Mouse (Mus musculus) kidney, postnatal 0 days (tissue): ENCODE data around the gene Sox5. TPM values are rescaled to one million over a fixed set of nuclear protein-coding genes. Genes with fewer than 3 reads are reported as not detected.

Source experiments
- ATAC-seq: fragments of 200-750 bp; cut with Nextera tagmentation; replicated peaks from 2 replicates; pipeline ENCODE4 v1.8.0; 2017; ENCODE audit warnings: low read depth, moderate number of reproducible peaks, moderate TSS enrichment, moderate library complexity; ENCODE audit not compliant: low FRiP score
- DNase-seq: peaks from one replicate; pipeline ENCODE4 v3.0.0-alpha.2; 2016; ENCODE audit warnings: low spot score
- H3K27ac ChIP-seq: fragments of 300-500 bp; sonication (generic); 2 replicates; pipeline ENCODE4 v1.5.1; 2014; ENCODE audit warnings: mild to moderate bottlenecking
- H3K27me3 ChIP-seq: fragments of 300-500 bp; sonication (generic); 2 replicates; pipeline ENCODE4 v1.6.1; 2014; ENCODE audit warnings: low read length, mixed read lengths; ENCODE audit not compliant: insufficient read depth
- H3K36me3 ChIP-seq: fragments of 300-500 bp; sonication (generic); 2 replicates; pipeline ENCODE4 v1.6.1; 2014; ENCODE audit warnings: low read length, mixed read lengths; ENCODE audit not compliant: insufficient read depth
- H3K4me1 ChIP-seq: fragments of 300-500 bp; sonication (generic); replicated peaks from 2 replicates; pipeline ENCODE4 v1.6.1; 2014; ENCODE audit warnings: antibody characterized with exemption, low read length, mixed read lengths; ENCODE audit not compliant: insufficient read depth
- H3K4me2 ChIP-seq: fragments of 300-500 bp; sonication (generic); 2 replicates; pipeline ENCODE4 v1.6.1; 2014; ENCODE audit warnings: mild to moderate bottlenecking, low read length, moderate library complexity, mixed read lengths
- H3K4me3 ChIP-seq: fragments of 300-500 bp; sonication (generic); replicated peaks from 2 replicates; pipeline ENCODE4 v1.5.1; 2014; ENCODE audit warnings: low read depth, low read length
- H3K9ac ChIP-seq: fragments of 300-500 bp; sonication (generic); 2 replicates; pipeline ENCODE4 v1.6.1; 2014; ENCODE audit warnings: low read depth, low read length
- H3K9me3 ChIP-seq: fragments of 300-500 bp; sonication (generic); replicated peaks from 2 replicates; pipeline ENCODE4 v1.6.1; 2016; ENCODE audit warnings: low read length, inconsistent platforms, mixed read lengths
- CTCF ChIP-seq: IDR thresholded peaks from 2 replicates; pipeline ENCODE4 v1.5.1; 2016; ENCODE audit warnings: antibody characterized with exemption, low read depth, mild to moderate bottlenecking, moderate library complexity
- WGBS: fragments of 180-500 bp; shearing (Covaris S2); extraction: QIAGEN DNeasy Blood & Tissue Kit; methylation state at CpG from one replicate; pipeline ENCODE4 v1.1.7; 2014; 5-methylcytosine and 5-hydroxymethylcytosine counted together
- polyA plus RNA-seq: library from polyadenylated mRNA; unstranded; fragments of >200 nt; fragmentation: Nextera tagmentation; extraction: Ambion mirVana; gene quantifications from 2 replicates; pipeline ENCODE4 v1.2.1, GENCODE M21; 2015

Sox5 gene
- polyA plus RNA-seq, 1 experiment from 2014 or later = 6.1 TPM

DNA sequence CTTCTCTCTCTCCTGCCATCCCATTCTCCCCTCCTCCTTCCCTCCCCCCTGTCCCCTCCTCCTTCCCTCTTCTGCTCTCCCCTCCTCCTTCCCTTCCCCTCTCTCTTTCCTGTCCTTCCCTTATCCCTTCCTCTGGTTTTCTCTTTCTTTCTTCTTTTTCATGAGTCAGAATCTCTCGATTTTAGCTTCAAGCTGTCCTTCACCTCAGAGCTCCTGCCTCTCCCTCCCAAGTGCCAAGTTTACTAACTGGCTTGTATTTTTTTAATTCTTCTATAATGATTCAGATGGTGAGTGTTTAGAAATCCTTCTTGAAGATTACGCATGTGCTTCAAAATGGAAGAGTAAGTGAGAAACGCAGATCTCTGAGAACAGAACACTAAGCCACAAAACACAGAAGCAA, 135.4 kb downstream of the Sox5 start:
- Histone ChIP-seq H3K36me3 (no peaks in the 10 kb centered on the region), H3K9ac (no peak overlapping the region), H3K27me3 (no peaks in the 10 kb centered on the region), H3K27ac (no peak overlapping the region), H3K4me3 (no peak overlapping the region), H3K4me2 (no peak overlapping the region), H3K4me1 (peaks cover 3% of the 10 kb centered on the region; the same call in 1 of the 2 replicates), H3K9me3 (no peaks in the 10 kb centered on the region)
- ATAC-seq (no peak), DNase-seq (no peak)
- TF ChIP-seq CTCF = no peak
- 91% methylated on average over 3 of the region's 3 CpGs for WGBS

DNA sequence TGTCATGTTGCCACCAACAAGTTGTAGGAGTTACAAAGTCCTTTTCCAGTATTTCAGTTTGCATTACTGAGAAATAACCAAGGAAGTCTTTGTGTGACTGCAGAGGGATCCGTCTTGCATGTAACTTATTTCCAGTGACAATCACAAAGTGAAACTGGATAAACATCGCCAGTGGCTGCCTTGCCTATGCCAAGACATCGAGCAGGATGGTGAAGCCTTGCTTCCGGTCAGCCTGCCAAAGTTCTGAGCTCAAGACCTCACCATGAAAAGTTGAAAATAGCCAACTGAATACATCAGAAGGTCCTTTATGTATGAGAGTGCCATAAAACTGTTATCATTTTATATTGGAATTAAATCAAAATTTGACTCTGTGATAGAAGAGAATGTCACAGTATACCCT, 136.0 kb downstream of the Sox5 start:
- H3K27ac ChIP-seq = no peak overlapping the region
- no peak for TF ChIP-seq CTCF
- DNase-seq = no peak

DNA sequence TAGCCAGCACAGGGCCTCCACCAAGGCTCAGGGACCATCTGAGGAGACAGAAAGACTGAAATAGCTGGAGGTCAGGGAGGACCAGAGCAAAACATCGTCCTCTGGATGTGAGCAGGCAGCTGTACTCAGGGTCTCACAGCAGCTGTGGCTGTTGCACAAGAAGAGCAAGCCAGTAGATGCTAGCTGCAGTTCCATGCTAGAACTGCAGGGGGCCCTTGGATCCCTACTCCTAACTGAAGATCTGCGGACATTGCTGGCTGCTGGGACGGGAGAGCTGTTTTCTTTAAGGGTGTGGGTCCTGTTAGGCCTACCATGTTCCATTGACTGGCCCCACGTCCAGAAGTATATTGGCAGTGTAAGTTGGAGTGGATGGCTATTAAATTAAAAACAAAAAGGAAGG, 137.1 kb downstream of the Sox5 start:
- peak; percentile 69 for TF ChIP-seq CTCF
- no peak overlapping the region for H3K4me2 ChIP-seq
- DNase-seq (peak; percentile 52), ATAC-seq (no peak)
- no peak overlapping the region for H3K27ac ChIP-seq
- 66% methylated on average over 4 of the region's 4 CpGs for WGBS
- no peaks in the 10 kb centered on the region for H3K36me3 ChIP-seq
- H3K27me3 ChIP-seq = no peaks in the 10 kb centered on the region
- no peak overlapping the region for H3K4me3 ChIP-seq
- H3K9ac ChIP-seq = no peak overlapping the region
- H3K4me1 ChIP-seq = peaks cover 3% of the 10 kb centered on the region; the same call in 1 of the 2 replicates
- H3K9me3 ChIP-seq = no peaks in the 10 kb centered on the region

More for the DNA sequence above, 136.0 kb downstream of the Sox5 start:
- Histone ChIP-seq H3K4me3 (no peak overlapping the region), H3K36me3 (no peaks in the 10 kb centered on the region), H3K4me2 (no peak overlapping the region), H3K27me3 (no peaks in the 10 kb centered on the region), H3K4me1 (peaks cover 3% of the 10 kb centered on the region; the same call in 1 of the 2 replicates), H3K9ac (no peak overlapping the region), H3K9me3 (no peaks in the 10 kb centered on the region)
- 82% methylated on average over 4 of the region's 4 CpGs for WGBS
- ATAC-seq = no peak

DNA sequence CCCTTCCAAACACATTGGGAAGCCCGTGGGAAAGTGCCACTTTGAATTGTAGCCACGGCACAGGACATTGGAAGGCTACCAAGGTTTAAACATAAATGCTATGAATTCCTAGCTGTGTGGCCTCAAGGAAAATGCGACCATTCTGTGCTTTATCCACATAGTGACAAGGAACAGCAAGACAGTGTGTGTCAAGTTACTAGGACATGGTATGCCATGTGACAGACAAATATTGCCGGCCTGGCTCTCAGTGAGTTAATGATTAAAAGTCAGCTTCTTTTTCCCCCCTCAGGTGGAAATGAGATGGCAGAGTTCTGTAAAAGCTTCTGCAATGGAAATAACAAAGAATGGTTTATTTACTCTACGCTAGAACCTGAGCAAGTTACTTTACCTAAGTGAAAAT, 138.2 kb downstream of the Sox5 start:
- Histone ChIP-seq H3K4me1 (no peaks in the 10 kb centered on the region; the same call in 1 of the 2 replicates), H3K27me3 (no peaks in the 10 kb centered on the region), H3K4me3 (no peak overlapping the region), H3K9me3 (no peaks in the 10 kb centered on the region), H3K36me3 (no peaks in the 10 kb centered on the region), H3K27ac (no peak overlapping the region), H3K4me2 (no peak overlapping the region), H3K9ac (no peak overlapping the region)
- DNase-seq (no peak), ATAC-seq (no peak)
- TF ChIP-seq CTCF = no peak
- WGBS = 62% methylated on average over 5 of the region's 5 CpGs

DNA sequence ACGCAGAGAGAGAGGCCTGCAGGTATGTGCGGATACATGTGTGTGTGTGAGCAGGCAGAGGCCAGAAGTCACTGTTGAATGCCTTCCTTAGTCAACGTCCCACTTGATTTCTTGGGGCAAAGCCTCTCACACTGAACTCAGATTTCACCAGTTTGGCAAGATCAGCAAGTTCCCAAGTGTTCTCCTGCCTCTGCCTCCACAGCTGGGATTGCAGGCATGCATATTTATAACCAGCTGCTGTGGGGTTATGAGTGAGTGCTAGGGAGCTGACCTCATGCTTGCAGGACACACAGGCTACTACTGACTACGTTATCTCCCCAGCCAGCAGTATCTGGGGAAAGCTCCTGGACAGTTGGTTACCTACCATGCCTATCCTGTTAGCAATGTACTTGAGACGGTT, 139.9 kb downstream of the Sox5 start:
- H3K27ac ChIP-seq = no peak overlapping the region
- no peak for ATAC-seq
- 60% methylated on average over 5 of the region's 5 CpGs for WGBS
- no peaks in the 10 kb centered on the region for H3K9me3 ChIP-seq
- H3K4me1 ChIP-seq = no peaks in the 10 kb centered on the region; the same call in 1 of the 2 replicates
- no peak overlapping the region for H3K4me3 ChIP-seq
- H3K9ac ChIP-seq = no peak overlapping the region
- no peaks in the 10 kb centered on the region for H3K36me3 ChIP-seq
- H3K4me2 ChIP-seq = no peak overlapping the region
- TF ChIP-seq CTCF = no peak
- H3K27me3 ChIP-seq = no peaks in the 10 kb centered on the region
- DNase-seq = no peak

DNA sequence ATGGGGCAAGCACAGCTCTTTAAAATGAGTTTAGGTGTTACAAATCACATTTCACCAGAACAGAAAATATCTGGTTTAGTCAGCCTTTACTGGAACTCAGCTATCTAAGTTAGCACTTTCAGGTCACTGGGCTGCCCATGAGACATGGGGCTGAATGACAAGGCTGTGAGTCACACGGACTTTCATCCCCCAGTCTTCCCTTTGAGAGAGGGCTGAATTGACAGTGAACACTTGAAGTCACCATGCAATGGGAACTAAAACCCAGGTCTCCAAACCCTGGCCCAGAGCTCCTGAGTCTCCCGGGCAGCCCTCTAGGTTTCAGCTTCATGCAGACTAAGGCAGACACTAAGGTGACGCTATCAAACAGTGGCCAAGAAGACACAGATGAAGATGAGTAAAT, 141.2 kb downstream of the Sox5 start:
- H3K4me1 ChIP-seq = no peaks in the 10 kb centered on the region; the same call in 1 of the 2 replicates
- H3K4me3 ChIP-seq = no peak overlapping the region
- TF ChIP-seq CTCF = no peak
- no peak for DNase-seq
- H3K36me3 ChIP-seq = no peaks in the 10 kb centered on the region
- no peaks in the 10 kb centered on the region for H3K9me3 ChIP-seq
- no peak overlapping the region for H3K4me2 ChIP-seq
- H3K27ac ChIP-seq = no peak overlapping the region
- H3K27me3 ChIP-seq = no peaks in the 10 kb centered on the region
- ATAC-seq = no peak
- H3K9ac ChIP-seq = no peak overlapping the region
- WGBS = 84% methylated on average over 3 of the region's 3 CpGs

DNA sequence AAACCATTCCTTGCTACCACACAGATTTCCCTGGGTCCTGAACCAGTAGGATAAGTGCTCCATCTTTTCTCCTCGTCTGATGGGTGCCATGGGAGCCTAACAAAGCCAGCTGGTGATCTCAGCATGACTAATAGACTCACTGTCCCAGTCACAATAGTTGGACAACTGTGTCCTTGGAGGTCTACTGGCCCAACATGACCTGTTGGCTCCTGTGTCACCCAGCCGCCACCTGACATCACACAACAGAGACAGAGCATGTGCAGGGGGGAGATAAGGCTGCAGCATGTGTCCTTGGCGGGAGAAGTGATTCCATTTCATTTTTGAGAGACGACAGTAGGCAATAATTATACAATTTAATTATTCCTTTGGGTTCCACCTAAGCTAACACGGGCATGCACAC, 143.2 kb downstream of the Sox5 start:
- Histone ChIP-seq H3K4me1 (no peaks in the 10 kb centered on the region; the same call in 1 of the 2 replicates), H3K9ac (no peak overlapping the region), H3K27ac (no peak overlapping the region), H3K4me2 (no peak overlapping the region), H3K36me3 (no peaks in the 10 kb centered on the region), H3K4me3 (no peak overlapping the region), H3K27me3 (no peaks in the 10 kb centered on the region), H3K9me3 (no peaks in the 10 kb centered on the region)
- ATAC-seq = no peak
- no peak for DNase-seq
- 82% methylated on average over 5 of the region's 5 CpGs for WGBS
- no peak for TF ChIP-seq CTCF
